Mouse (Mus musculus): ENCODE results near the gene Card10.
A peak's percentile ranks its signal among the peaks of the same experiment; 100 is the strongest.

DNA sequence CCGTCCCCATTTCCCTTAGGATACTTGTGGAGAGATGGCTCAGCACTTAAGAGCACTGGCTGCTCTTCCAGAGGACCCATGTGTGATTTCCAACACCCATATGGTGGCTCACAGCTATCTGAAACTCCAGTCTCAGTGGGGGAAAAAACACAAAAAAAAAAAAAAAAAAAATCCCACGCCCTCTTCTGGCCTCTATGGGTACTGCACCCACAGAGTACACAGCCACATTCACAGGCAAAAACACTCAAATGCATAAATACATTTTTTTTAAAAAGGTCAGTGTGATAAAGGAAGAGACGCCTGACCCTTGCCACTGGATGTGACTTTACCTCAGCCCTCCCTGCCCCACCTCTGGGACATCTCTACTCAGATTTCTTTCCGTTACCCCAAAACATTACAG, 33.8 kb downstream of the Card10 start:
- TF ChIP-seq POLR2A (IDR thresholded peaks at IDR 0.05; ENCODE audit: insufficient read depth, low read depth, low read length), result no peak
- peak; percentile 62 for TF ChIP-seq CTCF (IDR thresholded peaks at IDR 0.05)
- TF ChIP-seq EP300 (IDR thresholded peaks at IDR 0.05; ENCODE audit: insufficient read depth, low read depth, low read length), result no peak

Data from heart, adult 2 months (tissue).